Mouse (Mus musculus) adrenal gland, adult (tissue): ENCODE data around the gene 1700023F06Rik.
"Not testable (repeated sequence)": the region's sequence is repeated elsewhere in the genome, so short reads cannot be mapped to it uniquely, and the experiment has no call there.

Experiments
- DNase-seq, 2 experiments: peaks; one replicate each; pipeline ENCODE4 v3.0.0; 2022 to 2023; ENCODE audit warnings: low spot score in 1 of 2; ENCODE audit not compliant: inconsistent age in 2 of 2

The 1700023F06Rik gene

DNA sequence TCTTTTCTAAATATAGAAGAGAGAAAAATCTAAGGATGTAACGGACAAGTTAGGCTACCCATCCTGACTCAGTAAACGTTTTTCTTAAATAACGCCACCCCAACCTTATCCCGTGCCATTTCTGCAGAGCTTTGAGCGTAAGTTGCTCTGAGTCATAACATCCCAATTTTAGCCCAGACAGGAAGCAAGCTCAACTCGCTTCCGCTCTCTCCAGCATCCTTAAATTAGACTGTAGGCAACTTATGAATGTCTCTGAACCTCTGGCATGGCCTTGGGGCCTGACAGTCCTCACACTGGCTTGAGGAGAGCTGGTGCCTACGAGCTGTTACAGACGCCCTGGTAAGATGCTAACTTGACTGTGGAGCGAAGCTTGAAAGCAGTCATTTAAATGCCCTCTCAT lies 15.1 kb upstream of the 1700023F06Rik start:
- DNase-seq, result peak in 1 of 2 experiments; percentile 61

DNA sequence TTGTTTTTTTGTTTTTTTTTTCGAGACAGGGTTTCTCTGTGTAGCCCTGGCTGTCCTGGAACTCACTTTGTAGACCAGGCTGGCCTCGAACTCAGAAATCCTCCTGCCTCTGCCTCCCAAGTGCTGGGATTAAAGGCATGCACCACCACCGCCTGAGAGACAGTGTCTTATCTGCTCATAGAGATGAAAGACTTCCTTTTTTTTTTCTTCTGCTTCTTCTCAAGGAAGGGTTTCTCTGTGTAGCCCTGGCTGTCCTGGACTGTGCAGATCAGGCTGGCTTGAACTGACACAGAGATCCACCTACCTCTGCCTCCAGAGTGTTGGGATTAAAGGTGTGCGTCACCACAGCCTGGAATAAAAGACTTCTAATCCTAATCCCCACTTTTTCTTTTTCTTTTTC lies 14.4 kb upstream of the 1700023F06Rik start:
- not testable (repeated sequence) for DNase-seq

DNA sequence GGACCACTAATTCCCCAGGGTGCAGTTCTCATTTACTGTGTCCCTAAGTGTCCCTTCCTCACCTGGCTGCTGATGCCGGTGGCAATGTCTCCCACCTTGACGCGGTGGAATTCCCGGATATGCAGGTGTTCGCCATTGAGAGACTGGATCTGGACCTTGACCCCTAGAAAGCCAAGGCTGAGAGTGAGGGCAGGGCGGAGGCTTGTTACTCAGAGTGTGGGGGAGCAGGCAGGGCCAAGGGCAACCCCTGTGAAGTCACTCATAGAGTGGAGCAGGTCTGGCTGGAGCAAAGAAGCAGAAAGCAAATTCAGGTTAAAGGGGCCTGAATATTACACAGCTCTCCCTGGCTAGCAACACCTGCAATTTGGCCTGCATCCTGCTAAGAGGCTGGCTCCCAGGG lies 13.1 kb upstream of the 1700023F06Rik start:
- DNase-seq, result peak in 1 of 2 experiments; percentile 59

DNA sequence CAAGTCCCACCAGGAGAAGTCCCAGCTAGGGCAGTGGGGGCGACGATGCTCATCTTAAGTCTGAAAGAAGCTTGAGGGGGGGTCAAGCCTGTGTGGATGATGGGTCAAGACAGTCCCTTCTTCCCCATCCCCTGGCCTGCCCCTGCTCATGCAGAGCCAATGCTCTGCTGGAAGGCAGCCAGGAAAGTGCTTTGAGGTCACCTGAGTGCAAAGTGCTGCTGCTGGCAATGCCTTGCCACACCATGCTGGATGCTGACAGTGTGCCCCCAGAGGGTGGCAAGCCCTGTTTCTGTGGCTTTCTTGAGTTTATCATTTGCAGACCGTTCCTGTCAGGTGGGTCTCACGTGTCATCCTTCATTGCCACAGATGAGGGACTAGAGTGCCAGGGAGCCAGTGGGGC lies 11.6 kb upstream of the 1700023F06Rik start:
- DNase-seq, result no peak

DNA sequence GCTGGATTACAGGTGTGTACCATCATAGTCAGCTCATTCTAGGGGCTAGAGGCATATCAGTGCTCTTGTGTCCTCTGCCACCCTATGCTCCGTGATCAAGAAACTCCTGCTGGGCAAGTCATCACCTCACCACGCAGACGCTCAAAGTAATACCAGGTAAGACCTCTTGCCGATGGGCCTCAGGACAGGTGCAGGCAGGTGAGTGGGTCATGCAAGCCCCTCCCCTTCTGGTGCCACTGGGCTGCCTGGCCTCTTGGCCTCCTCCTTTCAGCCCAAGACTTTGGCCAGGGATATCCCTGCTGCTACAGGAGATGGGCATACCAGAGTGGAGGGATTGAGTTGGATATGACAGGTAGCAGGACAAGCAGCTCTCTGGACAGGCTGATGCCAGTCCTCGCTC lies 10.9 kb upstream of the 1700023F06Rik start:
- no peak for DNase-seq

DNA sequence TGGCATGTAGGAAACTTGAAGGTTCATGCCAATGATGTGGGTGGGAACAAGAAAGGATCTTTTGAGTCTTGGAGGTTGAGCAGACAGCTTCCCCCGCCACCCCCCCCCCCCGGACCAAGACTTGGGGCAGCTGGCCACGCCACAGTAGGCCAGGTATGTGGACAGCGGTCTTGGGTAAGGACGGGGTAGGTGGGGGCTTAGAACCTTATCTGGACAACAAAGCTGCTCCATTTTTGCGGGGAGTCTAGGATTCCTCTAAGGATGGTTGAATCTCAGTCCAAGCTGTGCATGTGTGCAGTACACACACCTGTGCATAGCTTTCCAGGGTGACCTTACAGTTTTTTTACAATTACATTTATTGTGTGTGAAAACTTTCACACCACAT lies 10.2 kb upstream of the 1700023F06Rik start:
- no peak for DNase-seq

DNA sequence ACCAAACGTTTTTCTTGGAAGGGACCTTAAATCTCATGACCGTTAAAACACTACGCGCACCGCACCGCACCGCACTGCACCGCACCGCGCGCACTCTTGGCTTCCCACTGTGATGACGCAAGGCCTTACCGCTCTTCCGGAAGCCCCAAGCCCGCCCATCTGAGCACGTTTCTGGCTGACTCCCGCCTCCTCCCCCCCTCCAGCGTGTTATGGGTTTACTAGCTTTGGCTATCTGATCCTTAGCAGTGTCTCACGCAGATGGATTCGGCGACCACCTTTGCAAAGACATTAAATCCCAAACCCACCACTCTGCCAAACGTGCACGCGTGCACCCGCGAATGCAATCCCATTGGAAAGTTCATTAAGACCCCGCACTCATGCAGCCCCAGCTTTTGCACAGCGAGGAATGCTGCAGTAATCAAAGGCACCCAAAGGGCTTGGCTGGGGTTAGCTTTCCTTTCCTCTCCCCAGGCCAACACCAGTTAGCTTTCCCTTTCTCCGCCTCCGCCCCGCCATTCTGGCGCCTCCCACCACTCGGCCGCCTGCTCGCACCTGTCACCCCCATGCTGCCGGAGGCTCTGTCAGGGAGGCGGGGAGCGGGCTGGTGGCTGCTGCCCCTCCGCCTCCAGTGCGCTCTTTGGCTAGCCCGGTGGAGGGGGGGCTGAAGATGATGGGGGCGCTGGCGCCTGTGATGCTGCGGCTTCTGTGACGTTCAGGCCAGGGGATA lies 9.6 kb upstream of the 1700023F06Rik start, which contains the start of gene Spata32:
Spata32 (minus strand) TSS at position 643 of the 727 bp plus-strand sequence.
- peak; percentile 72 to 82 for DNase-seq

DNA sequence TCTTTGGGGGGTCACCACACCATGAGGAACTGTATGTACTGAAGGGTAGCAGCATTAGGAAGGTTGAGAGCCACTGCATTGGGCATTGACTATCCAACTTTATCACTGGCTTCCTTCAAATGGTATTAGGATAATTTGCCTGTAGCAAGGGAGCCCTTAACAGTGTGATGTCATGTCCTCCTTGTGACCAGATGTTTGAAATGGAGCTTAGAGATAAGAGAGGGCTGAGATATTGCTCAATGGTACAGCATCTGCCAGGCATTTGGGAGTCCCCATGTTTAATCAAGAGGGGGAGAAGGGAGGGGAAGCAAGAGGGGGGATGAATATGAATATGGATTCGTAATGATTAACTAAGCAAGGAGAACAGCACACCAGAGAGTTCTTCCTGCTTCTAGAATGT lies 7.0 kb upstream of the 1700023F06Rik start:
- no peak for DNase-seq

DNA sequence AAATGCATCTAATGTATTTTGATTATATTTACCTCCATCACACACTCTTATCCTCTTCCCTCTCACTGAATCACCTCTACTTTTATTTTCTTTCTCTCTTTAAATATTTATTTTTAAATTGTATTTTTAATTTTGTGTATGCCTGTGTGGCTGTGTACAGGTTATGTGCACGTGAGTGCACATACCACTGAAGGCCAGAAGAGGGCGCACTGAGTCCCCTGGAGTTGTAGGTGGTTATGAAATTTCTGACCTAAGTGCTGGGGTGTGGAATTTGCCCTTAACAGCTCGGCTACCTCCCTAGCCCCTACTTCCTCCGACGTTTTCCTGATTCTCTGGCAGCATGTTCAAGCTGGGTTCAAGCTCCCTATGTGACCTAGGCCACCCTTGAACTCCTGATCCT lies 5.4 kb upstream of the 1700023F06Rik start:
- DNase-seq, result no peak

DNA sequence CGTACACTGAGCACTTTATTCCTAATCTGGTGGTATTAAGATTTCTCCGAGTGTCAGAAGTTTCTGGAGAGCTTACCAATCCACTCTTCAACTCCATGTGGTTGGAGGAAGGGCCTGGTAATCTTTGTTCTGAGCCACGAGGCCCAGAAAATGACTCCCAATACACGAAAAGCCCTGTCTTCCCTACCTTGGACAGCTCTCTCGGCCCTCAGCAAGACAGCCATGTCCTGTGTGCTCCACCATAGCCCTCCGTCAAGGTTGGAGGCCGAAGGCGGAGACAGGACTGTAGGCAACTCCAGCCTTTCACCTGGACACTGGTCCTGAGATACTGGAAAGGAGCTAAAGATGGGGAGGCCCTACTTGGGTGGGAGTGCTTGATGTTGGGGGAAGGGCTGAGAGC lies 1.9 kb upstream of the 1700023F06Rik start:
- DNase-seq, result no peak

DNA sequence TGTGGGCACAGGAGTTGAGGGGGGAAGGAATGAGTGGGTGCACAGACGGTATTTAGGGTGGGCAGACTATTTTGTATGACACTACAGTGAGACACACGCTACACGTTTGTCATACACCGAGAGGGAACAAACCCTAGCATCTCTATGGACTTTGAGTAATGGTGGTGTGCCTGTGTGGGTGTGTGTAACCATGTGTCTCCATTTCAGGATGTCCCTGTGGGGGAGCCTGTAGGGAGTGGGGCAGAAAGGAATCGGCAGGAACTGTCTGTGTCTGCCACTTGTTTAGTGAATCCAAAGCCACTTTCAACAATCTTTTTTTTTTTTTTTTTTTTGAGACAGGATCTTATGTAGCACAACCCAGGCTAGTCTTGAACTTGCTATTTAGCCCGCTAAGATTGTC lies 2.2 kb downstream of the 1700023F06Rik start:
- DNase-seq, result no peak

DNA sequence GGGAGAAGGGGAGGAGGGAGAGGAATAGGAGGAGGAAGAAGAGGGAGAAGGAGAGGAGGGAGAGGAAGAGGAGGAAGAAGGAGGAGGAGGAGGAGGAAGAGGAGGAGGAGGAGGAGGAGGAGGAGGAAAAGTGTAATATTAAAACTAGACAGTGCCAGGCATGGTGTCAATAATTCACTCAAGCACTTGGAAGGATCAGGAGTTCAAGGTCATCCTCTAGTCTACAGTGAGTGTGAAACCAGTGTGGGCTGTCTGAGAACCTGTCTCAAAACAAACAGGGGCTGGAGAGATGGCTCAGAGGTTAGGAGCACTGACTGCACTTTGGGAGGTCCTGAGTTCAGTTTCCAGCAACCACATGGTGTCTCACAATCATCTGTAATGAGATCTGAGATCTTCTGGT lies 6.0 kb downstream of the 1700023F06Rik start:
- no peak for DNase-seq

DNA sequence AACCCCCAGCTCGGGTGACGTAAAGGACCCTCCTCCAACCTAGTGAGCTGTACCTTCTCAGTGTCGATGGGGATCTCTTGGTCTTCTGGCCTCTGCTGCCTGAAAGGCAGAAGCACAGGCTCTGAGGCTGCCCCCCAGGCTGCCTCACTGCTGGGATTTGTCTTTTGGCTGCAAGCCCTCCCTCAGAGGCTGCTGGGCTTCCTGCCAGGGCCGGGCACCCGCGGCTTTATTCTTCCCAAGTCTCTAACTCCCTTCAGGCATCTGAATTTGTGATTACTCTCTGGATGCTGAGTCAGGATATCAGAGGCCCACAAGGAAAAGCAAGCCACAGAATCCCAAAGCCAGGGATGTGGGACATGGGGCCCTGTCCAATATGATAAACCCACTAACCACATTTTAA lies 6.7 kb downstream of the 1700023F06Rik start:
- peak in 1 of 2 experiments; percentile 74 for DNase-seq

DNA sequence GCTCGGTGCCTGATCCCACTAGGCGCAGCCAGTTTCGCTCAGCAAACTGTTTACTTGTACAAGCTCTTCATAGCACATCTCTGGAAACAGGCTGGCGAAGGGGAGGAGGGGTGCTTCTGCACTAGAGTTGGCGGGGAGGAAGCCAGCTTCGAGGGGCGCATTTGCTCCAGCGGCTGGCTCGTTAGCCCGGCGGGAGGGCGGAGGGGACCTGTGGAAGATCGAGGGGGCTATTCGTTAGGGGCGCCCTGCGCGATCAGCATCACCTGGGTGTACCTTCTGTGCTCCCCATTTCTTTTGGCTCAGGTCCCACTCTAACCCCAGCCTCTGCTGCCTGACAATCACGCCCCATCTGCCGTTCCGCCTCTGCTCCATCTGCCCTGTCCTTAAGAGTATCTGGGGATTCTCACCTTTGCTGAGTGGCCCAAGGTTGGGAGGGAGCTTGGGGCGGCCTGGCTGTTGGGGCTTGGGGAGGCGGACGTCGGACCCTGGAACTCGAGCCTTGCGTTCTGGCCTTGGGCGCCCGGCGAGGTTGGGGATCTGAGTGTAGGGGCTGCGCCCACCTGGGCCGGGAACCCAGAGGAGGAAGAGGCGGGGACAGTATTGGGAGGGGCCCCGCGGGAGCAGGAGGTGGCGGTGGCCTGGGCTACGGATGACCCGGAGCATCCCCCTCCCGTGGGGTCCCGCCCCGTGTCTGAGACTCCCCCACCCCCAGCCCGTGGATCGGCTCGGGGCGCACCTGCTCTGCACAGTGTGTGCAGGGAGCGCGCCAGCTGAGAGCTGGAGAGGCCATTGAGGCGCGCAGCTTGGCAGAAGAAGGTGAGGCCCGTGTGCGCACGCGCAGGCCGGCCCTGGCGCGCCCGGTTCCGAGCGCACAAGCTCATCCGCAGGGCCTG lies 9.2 kb downstream of the 1700023F06Rik start:
- DNase-seq, result peak; percentile 68 to 81

DNA sequence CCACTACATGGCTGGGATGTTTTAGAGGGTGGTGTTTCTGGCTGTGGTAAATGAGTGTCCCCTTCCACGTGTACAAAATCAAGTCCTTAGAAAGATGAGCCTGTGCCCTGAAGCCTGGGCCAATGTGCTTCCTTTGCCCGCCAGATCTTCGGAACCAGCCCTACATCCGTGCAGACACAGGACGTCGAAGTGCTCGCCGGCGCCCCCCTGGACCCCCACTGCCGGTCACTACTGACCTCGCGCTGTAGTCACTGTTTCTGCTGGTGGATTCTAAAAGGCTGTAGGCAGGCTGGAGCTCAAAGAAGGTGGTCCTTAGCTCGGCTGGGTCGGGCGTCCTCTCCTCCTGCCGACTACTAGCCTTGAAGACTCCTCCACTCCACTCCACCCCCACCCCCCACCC lies 10.0 kb downstream of the 1700023F06Rik start:
- no peak for DNase-seq

DNA sequence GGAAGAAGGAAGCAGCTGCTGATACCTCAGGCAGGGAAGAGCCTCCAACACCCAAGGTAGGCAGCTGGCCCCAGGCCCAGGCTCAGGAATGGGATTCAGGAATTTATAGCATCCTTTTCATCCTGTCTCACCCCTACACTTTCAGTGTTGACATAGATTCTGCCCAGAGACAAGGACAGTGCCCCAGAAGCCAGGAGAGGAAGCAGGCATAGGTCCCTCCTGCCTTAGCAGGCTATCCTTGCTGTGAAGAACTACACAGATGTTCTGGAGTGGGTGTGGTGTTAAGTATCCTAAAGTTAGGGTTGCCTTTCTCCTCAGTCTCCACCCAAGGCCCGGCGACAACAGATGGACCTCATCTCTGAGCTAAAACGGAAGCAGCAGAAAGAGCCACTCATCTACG lies 11.0 kb downstream of the 1700023F06Rik start:
- no peak for DNase-seq

DNA sequence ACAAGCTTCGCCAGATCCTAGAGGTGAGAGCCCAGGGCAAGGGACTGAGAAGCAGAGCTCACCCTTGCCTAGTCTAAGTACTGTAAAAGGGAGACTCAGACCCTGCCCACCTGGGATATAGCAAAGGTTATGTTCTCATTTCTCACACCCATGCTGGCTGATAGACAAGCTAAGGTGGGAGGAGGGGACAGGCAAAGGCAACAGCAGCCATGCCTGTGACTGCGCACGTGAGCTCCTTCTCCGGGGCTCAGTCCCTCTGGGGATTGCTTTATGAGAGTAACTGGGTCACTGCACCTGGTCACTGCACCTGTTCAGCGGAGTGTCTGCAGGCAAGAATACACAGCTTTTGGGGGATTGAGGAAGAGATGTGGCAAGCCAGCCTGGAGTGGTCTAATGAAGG lies 12.7 kb downstream of the 1700023F06Rik start:
- DNase-seq, result no peak

DNA sequence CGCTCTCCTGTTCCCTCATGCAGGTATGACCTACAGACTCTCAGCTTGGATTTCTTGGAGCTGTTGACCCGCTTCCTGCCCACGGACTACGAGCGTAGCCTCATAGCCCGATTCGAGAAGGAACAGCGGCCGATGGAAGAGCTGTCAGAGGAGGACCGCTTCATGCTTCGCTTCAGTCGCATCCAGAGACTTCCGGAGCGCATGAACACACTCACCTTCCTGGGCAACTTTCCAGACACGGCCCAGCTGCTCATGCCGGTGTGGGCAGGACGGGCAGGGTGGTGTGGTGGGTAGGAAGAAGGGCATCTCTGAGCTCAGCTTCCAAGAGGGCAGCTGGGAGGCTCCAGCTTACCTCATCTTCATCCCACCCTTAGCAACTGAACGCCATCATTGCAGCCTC lies 13.1 kb downstream of the 1700023F06Rik start:
- DNase-seq, result no peak

DNA sequence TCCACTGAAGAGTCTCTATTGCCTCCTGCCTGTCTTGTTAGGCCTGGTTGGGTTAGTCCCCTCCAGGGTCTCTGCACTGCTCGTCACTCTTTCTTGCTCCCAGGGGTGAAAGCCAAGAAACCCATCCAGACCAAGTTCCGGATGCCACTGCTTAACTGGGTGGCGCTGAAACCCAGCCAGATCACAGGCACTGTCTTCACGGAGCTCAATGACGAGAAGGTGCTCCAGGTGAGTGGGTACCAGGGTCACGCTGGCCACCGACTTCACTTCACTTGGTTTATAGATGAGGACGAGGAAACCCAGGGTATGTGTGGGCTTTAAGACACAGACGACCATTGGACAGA lies 14.6 kb downstream of the 1700023F06Rik start:
- no peak for DNase-seq

DNA sequence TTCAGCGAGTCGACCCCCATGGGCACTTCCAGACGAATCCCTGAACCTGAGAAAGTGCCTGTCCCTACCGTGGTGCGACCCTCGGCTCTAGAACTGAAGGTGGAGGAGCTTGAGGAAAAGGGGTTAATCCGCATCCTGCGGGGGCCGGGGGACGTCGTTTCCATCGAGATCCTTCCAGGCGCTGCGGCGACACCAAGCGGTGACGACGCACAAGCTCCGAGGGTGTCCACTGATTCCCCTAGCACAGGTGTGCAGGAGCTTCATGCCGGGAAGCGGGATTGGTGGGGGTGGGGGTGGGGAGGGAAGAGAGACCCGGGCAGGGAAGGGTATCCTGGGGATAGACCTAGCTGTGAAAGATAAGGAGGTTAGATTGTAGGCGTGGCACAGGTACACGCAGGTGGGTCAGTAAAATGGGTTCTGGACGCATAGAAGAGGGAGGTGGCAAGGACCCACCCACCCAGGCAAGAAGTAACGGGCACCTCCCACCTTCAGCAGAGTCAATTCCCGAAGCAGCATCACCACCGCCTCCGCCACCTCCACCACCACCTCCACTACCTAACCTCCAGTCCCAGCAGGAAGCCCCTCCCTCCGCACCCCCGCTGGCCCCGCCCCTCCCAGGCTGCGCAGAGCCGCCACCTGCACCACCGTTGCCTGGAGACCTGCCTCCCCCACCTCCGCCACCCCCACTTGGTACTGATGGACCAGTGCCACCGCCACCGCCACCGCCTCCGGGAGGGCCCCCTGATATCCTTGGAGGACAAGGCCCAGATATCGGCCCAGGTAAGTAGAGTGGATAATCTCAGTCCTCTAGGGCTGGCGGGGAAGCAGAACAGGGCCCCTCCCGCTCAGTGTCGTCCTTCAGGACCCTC lies 15.2 kb downstream of the 1700023F06Rik start:
- DNase-seq, result no peak

DNA sequence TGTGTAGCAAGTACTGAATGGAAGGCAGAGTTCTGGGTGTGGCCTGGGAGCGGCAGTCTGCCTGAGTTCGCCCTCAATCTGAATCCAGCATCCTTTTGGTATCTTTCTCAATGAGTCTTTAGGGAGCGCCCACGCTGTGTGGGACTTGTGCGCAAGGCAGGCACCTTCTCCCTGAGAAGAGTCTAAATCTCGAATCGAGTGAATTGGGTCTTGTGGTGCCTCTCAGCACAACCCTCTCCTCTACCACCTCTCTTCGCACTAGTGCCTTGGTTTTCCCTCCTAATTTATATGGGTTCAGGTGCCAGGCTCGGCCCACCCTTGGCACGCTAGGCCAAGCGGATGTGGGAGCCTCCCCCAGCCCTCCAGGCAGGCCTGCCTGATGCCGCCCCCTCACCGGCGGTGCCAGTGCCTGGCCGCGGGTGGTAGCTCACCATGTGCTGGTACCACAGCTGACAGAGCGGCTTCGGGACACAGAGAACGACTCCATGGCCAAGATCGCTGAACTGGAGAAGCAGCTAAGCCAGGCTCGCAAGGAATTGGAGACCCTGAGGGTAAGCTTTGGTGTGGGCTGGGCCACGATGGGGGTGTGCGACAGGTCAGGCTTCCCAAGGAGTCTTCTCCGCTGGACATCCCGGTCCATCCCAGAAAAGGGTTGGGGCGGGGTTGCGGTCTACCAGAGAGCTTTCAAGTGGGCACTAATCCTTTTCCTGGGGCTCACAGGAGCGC lies 16.0 kb downstream of the 1700023F06Rik start:
- no peak for DNase-seq
